Mouse (Mus musculus) heart, adult 2 months (tissue): ENCODE results near the gene Gnl1.
"Not testable (repeated sequence)": the region's sequence is repeated elsewhere in the genome, so short reads cannot be mapped to it uniquely, and the experiment has no call there.

Source experiments
- CTCF ChIP-seq: fragments of 200-600 bp; IDR thresholded peaks from 2 replicates; pipeline ENCODE4 v1.8.1; 2022; ENCODE audit warnings: antibody characterized with exemption, mild to moderate bottlenecking, moderate library complexity
- EP300 ChIP-seq: fragments of 200-500 bp; IDR thresholded peaks from 2 replicates; pipeline ENCODE4 v1.6.1; 2011; ENCODE audit warnings: low read depth, low read length, control low read depth; ENCODE audit not compliant: insufficient read depth
- POLR2A ChIP-seq: fragments of 200-500 bp; IDR thresholded peaks from 2 replicates; pipeline ENCODE4 v1.6.1; 2011; ENCODE audit warnings: mild to moderate bottlenecking, low read depth, low read length, control low read depth; ENCODE audit not compliant: insufficient read depth

- TF ChIP-seq POLR2A, CTCF, EP300: not testable (repeated sequence)
Measured at GRCm38 (mm10) chr17:35952559-35952958, 27.1 kb upstream of the Gnl1 start.
